Mouse (Mus musculus): ENCODE data around the gene Prrc2a. TPM values are rescaled to one million over a fixed set of nuclear protein-coding genes. Genes with fewer than 3 reads are reported as not detected.

Prrc2a gene
- polyA plus RNA-seq, 1 experiment from 2014 or later, result 281 TPM

DNA sequence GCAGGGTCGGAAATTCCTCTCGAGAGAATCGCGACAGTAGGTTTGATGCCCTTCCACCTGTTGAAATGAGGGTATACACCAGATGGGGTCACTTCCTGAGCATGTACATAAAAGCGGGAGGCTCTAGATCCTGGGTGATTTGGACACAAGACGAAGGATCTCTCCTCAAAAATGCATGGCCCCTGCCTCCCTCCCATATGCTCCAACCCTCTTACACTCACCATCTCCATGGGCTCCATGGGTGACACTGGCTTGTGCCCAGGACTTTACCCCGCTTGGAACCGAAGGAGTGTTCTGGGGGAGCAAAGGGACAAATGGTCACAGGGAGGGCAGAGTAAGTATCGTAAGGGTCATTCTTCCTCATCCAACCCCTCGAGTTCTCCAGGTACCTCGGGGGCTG lies 3.3 kb downstream of the Prrc2a start:
- H3K9ac ChIP-seq (ENCODE audit: low read length), result no peak overlapping the region
- ATAC-seq (replicated peaks; ENCODE audit: low FRiP score) (no peak), DNase-seq (ENCODE audit: low spot score) (no peak)
- H3K4me2 ChIP-seq (ENCODE audit: low read depth, low read length, severe bottlenecking), result no peak overlapping the region
- H3K27ac ChIP-seq (ENCODE audit: low read depth, low read length), result no peak overlapping the region
- no peak overlapping the region for H3K4me3 ChIP-seq (ENCODE audit: low read depth, low read length)
- no peaks in the 10 kb centered on the region for H3K27me3 ChIP-seq (ENCODE audit: control insufficient read depth, insufficient read depth, low read length)
- WGBS, result 93% methylated on average over 11 of the region's 11 CpGs
- H3K4me1 ChIP-seq (replicated peaks; ENCODE audit: control insufficient read depth, insufficient read depth, low read length), result peaks cover 9% of the 10 kb centered on the region
- peaks cover 48% of the 10 kb centered on the region for H3K36me3 ChIP-seq (ENCODE audit: control insufficient read depth, insufficient read depth, low read length)
- H3K9me3 ChIP-seq (ENCODE audit: control insufficient read depth, low read length), result no peaks in the 10 kb centered on the region

DNA sequence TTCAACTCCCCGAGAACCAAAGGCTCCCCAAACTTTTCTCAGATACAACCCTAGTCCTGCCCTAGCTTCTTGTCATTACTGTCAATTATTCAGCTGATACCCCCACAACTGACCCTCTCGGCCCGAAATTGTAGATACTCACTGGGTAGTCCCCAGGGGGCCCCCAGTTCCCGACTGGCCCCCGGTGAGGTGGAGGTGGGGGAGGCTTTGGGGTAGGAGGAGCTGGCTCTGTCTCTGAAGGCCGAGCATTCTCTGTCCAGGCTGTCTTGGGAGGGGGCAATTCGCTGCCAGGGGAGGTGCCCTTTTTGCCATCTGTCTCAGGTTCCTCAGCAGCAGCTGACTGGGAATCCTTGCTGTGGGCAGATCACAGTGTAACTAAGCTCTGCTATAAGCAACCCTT lies 5.1 kb downstream of the Prrc2a start:
- Histone ChIP-seq H3K27ac (ENCODE audit: low read depth, low read length) (no peak overlapping the region), H3K4me2 (ENCODE audit: low read depth, low read length, severe bottlenecking) (no peak overlapping the region), H3K4me3 (ENCODE audit: low read depth, low read length) (no peak overlapping the region), H3K4me1 (replicated peaks; ENCODE audit: control insufficient read depth, insufficient read depth, low read length) (peaks cover 6% of the 10 kb centered on the region), H3K9ac (ENCODE audit: low read length) (no peak overlapping the region), H3K36me3 (ENCODE audit: control insufficient read depth, insufficient read depth, low read length) (peaks cover 63% of the 10 kb centered on the region), H3K9me3 (ENCODE audit: control insufficient read depth, low read length) (no peaks in the 10 kb centered on the region), H3K27me3 (ENCODE audit: control insufficient read depth, insufficient read depth, low read length) (no peaks in the 10 kb centered on the region)
- ATAC-seq (replicated peaks; ENCODE audit: low FRiP score) (no peak), DNase-seq (ENCODE audit: low spot score) (no peak)
- WGBS, result 89% methylated on average over 7 of the region's 7 CpGs

DNA sequence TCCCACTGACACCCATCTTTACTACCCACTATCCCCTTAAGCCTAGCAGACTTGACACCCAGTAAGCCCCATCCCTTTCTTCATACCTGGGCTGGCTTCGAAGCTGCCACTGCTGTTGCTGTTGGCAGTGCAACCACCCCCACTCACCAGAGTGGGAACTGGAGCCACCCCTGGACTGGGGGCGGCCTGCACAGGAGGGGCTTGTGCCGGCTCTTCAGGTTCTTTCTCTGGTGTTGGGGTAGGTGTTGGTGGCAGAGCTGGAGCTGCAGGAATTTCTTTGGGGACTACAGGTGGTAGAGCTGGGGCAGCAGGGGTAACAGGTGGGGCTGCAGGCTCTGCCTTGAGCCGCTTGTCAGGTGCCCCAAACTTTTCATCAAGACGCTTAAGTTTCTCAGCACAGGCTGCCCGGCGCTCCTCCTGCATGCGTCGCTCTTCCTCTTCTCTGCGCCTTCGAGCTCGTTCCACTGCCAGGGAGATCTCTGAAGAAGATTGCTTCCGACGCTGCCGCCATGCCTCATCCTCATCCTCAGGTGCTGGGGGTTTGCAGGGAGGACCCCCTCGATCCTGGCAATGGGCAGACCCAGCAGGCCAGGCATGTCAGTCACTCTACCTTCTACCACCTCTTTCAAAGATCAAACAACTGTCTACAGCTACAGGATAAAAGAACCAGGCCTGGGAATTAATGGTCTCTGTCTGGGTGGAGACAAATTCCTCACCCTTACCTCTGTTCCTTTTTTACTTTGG lies 5.7 kb downstream of the Prrc2a start:
- no peak overlapping the region for H3K4me3 ChIP-seq (ENCODE audit: low read depth, low read length)
- DNase-seq (ENCODE audit: low spot score) (no peak), ATAC-seq (replicated peaks; ENCODE audit: low FRiP score) (no peak)
- H3K9ac ChIP-seq (ENCODE audit: low read length), result no peak overlapping the region
- WGBS, result 95% methylated on average over 16 of the region's 16 CpGs
- H3K27me3 ChIP-seq (ENCODE audit: control insufficient read depth, insufficient read depth, low read length), result no peaks in the 10 kb centered on the region
- peaks cover 69% of the 10 kb centered on the region for H3K36me3 ChIP-seq (ENCODE audit: control insufficient read depth, insufficient read depth, low read length)
- H3K4me1 ChIP-seq (replicated peaks; ENCODE audit: control insufficient read depth, insufficient read depth, low read length), result peaks cover 6% of the 10 kb centered on the region
- no peaks in the 10 kb centered on the region for H3K9me3 ChIP-seq (ENCODE audit: control insufficient read depth, low read length)
- H3K27ac ChIP-seq (ENCODE audit: low read depth, low read length), result no peak overlapping the region
- no peak overlapping the region for H3K4me2 ChIP-seq (ENCODE audit: low read depth, low read length, severe bottlenecking)

DNA sequence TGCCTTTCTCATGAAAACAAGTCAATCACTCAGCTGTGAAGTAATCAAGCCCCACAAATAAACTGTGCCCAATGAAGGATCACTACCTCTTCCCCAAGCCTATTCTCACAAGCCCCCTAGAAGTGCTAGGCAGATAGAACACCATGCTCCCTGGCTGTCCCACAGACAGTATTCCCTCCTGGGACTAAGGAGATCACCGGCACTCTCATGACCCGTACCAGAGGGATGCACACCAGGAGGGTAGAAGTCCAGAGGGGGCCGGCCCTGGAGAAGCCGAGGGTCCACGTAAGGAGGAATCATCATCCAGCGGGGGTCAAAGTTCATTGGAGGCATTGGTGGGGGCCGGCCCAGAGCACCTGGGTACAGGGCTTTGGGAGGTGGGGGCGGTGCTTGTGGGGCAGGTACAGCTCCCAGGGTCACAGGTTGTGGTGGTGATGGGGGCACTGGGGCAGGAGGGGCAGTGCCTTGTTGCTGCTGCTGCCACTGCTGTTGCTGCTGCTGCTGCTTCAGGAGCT lies 7.0 kb downstream of the Prrc2a start:
- no peaks in the 10 kb centered on the region for H3K9me3 ChIP-seq (ENCODE audit: control insufficient read depth, low read length)
- peaks cover 81% of the 10 kb centered on the region for H3K36me3 ChIP-seq (ENCODE audit: control insufficient read depth, insufficient read depth, low read length)
- H3K9ac ChIP-seq (ENCODE audit: low read length), result no peak overlapping the region
- H3K4me3 ChIP-seq (ENCODE audit: low read depth, low read length), result no peak overlapping the region
- no peak overlapping the region for H3K4me2 ChIP-seq (ENCODE audit: low read depth, low read length, severe bottlenecking)
- WGBS, result 95% methylated on average over 8 of the region's 8 CpGs
- H3K27me3 ChIP-seq (ENCODE audit: control insufficient read depth, insufficient read depth, low read length), result no peaks in the 10 kb centered on the region
- H3K27ac ChIP-seq (ENCODE audit: low read depth, low read length), result no peak overlapping the region
- DNase-seq (ENCODE audit: low spot score), result peak; percentile 50
- no peak for ATAC-seq (replicated peaks; ENCODE audit: low FRiP score)
- peaks cover 3% of the 10 kb centered on the region for H3K4me1 ChIP-seq (replicated peaks; ENCODE audit: control insufficient read depth, insufficient read depth, low read length)

DNA sequence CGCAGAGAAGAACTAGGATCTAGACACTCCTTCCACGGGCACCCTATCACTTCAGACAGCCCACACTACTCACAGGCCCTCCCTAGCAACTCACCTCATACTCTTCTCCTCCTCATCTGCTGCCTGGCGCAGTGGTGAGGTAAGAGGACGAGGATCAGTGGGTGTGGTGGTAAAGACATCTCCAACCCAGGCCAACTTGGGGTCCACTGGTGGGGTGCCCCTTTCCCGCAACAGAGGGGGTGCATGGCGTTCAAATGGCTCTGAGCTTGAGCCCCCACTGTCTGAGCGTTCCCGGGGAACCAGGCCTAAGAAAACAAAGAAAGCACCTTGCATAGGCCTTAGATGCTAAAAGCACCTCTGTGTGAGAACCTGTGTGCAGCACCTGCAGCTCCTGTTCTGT lies 7.4 kb downstream of the Prrc2a start:
- no peak overlapping the region for H3K27ac ChIP-seq (ENCODE audit: low read depth, low read length)
- H3K4me2 ChIP-seq (ENCODE audit: low read depth, low read length, severe bottlenecking), result no peak overlapping the region
- H3K4me3 ChIP-seq (ENCODE audit: low read depth, low read length), result no peak overlapping the region
- H3K9me3 ChIP-seq (ENCODE audit: control insufficient read depth, low read length), result no peaks in the 10 kb centered on the region
- 92% methylated on average over 8 of the region's 8 CpGs for WGBS
- DNase-seq (ENCODE audit: low spot score) (no peak), ATAC-seq (replicated peaks; ENCODE audit: low FRiP score) (no peak)
- no peaks in the 10 kb centered on the region for H3K27me3 ChIP-seq (ENCODE audit: control insufficient read depth, insufficient read depth, low read length)
- peaks cover 86% of the 10 kb centered on the region for H3K36me3 ChIP-seq (ENCODE audit: control insufficient read depth, insufficient read depth, low read length)
- H3K4me1 ChIP-seq (replicated peaks; ENCODE audit: control insufficient read depth, insufficient read depth, low read length), result no peaks in the 10 kb centered on the region
- H3K9ac ChIP-seq (ENCODE audit: low read length), result no peak overlapping the region

DNA sequence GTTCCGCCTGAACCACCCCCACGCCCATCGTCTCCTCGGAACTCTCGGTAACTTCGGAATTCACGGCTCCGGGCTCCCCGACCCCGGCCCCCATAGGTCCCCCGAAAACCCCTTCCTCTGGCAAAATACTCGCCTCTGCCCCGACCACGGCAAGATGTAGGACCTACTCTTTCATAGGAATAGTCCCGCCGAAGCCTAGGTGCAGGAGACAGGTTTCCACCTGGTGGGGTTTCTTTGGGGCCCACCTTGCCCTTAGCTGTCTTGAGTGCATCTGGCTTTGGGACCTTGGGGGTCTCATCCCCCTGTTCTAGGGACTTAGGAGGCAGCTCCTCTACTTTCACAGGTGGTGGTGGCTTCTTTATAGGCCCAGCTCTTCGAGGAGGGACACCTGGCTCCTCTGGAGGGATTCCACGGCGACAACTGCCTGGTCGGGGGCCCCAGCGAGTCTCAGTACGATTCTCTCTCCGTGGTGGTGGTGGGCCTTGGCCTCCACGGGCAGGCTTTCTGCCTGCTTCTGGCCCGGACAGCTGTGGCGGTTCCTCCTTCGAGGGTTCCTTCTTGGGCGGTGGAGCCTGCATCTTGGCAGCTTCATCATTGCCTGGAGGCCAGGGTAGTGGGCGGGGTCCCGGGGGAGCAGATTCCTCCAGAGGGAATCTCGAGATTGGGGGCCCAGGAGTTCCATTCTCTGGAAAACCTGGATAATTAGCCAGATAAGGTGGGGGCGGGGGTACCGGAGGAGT lies 8.1 kb downstream of the Prrc2a start:
- Histone ChIP-seq H3K9ac (ENCODE audit: low read length) (no peak overlapping the region), H3K27me3 (ENCODE audit: control insufficient read depth, insufficient read depth, low read length) (no peaks in the 10 kb centered on the region), H3K4me3 (ENCODE audit: low read depth, low read length) (no peak overlapping the region), H3K36me3 (ENCODE audit: control insufficient read depth, insufficient read depth, low read length) (peaks cover 85% of the 10 kb centered on the region), H3K9me3 (ENCODE audit: control insufficient read depth, low read length) (no peaks in the 10 kb centered on the region), H3K27ac (ENCODE audit: low read depth, low read length) (no peak overlapping the region), H3K4me2 (ENCODE audit: low read depth, low read length, severe bottlenecking) (no peak overlapping the region), H3K4me1 (replicated peaks; ENCODE audit: control insufficient read depth, insufficient read depth, low read length) (no peaks in the 10 kb centered on the region)
- DNase-seq (ENCODE audit: low spot score) (no peak), ATAC-seq (replicated peaks; ENCODE audit: low FRiP score) (no peak)
- WGBS, result 92% methylated on average over 33 of the region's 33 CpGs

DNA sequence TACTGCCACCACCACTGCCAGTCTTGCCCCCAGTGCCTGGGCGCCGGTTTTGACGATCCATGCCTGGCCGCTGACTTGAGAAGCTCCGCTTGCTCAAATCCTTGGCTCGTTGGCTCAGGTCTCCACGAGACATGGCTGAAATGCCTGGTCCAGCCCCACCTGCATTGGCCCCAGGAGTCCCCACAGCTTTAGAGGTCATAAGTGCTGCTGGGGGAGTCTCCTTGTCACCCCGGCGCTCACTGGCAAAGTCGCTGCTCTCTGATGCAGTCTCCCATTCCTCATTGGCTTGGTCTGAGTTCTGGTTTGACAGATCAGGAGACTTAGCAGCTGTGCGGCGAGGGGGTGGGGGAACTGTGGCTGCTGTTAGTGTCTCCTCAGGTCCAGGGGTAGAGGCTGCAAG lies 9.2 kb downstream of the Prrc2a start:
- DNase-seq (ENCODE audit: low spot score) (peak; percentile 52), ATAC-seq (replicated peaks; ENCODE audit: low FRiP score) (no peak)
- Histone ChIP-seq H3K9ac (ENCODE audit: low read length) (no peak overlapping the region), H3K36me3 (ENCODE audit: control insufficient read depth, insufficient read depth, low read length) (peaks cover 82% of the 10 kb centered on the region), H3K4me3 (ENCODE audit: low read depth, low read length) (no peak overlapping the region), H3K27me3 (ENCODE audit: control insufficient read depth, insufficient read depth, low read length) (no peaks in the 10 kb centered on the region), H3K4me1 (replicated peaks; ENCODE audit: control insufficient read depth, insufficient read depth, low read length) (no peaks in the 10 kb centered on the region), H3K9me3 (ENCODE audit: control insufficient read depth, low read length) (no peaks in the 10 kb centered on the region), H3K27ac (ENCODE audit: low read depth, low read length) (no peak overlapping the region), H3K4me2 (ENCODE audit: low read depth, low read length, severe bottlenecking) (no peak overlapping the region)
- WGBS, result 93% methylated on average over 12 of the region's 12 CpGs

DNA sequence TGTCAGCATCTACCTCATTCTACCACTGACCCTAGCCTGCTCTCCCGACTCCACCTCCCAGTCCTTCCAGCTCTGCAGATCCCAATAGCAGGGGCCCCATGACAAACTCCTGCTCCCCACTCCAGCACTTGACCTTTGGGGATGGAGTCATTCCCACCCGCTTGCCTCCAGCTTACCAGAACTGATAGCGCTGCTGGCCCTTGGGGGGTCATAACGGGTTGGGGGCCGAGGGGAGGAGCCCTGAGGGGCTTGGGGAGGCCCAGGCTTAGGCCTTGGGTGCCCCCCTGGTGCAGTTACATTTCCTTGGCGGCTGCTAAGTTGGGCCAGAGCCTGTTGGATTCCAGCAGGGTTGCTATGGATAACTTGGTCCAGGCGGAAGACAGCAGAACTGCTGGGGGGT lies 10.1 kb downstream of the Prrc2a start:
- H3K27ac ChIP-seq (ENCODE audit: low read depth, low read length), result no peak overlapping the region
- H3K9me3 ChIP-seq (ENCODE audit: control insufficient read depth, low read length), result no peaks in the 10 kb centered on the region
- H3K27me3 ChIP-seq (ENCODE audit: control insufficient read depth, insufficient read depth, low read length), result no peaks in the 10 kb centered on the region
- no peak overlapping the region for H3K4me2 ChIP-seq (ENCODE audit: low read depth, low read length, severe bottlenecking)
- no peak overlapping the region for H3K4me3 ChIP-seq (ENCODE audit: low read depth, low read length)
- no peak overlapping the region for H3K9ac ChIP-seq (ENCODE audit: low read length)
- peaks cover 80% of the 10 kb centered on the region for H3K36me3 ChIP-seq (ENCODE audit: control insufficient read depth, insufficient read depth, low read length)
- no peaks in the 10 kb centered on the region for H3K4me1 ChIP-seq (replicated peaks; ENCODE audit: control insufficient read depth, insufficient read depth, low read length)
- 87% methylated on average over 7 of the region's 7 CpGs for WGBS
- ATAC-seq (replicated peaks; ENCODE audit: low FRiP score), result no peak
- no peak for DNase-seq (ENCODE audit: low spot score)
